Mouse (Mus musculus) liver, adult (tissue): Measurements from ENCODE around the gene Hapln4.

Experiments used
- GATA4 ChIP-seq: IDR thresholded peaks from 2 replicates; pipeline ENCODE4 v1.6.1; 2014; ENCODE audit warnings: mild to moderate bottlenecking, low read length; ENCODE audit not compliant: insufficient replicate concordance

Hapln4 gene

GRCm38 (mm10) chr8:70083285-70083684, at the start of gene Hapln4:
Hapln4 (plus strand) TSS chr8:70083457.
- TF ChIP-seq GATA4 = no peak

GRCm38 (mm10) chr8:70037994-70038393, 45.3 kb upstream of the Hapln4 start:
- TF ChIP-seq GATA4 = no peak

- TF ChIP-seq GATA4 = no peak
These were observed 41.2 kb upstream of the Hapln4 start for GRCm38 (mm10) chr8:70041885-70042546.

GRCm38 (mm10) chr8:70042583-70043455, 40.4 kb upstream of the Hapln4 start, which contains the start of the genes Mau2 and Sugp1:
Mau2 (minus strand) TSS chr8:70042734.
Sugp1 (plus strand) TSS chr8:70042813.
- TF ChIP-seq GATA4 = no peak

GRCm38 (mm10) chr8:70043996-70044395, 39.3 kb upstream of the Hapln4 start:
- TF ChIP-seq GATA4 = no peak

- TF ChIP-seq GATA4 = no peak
These were observed 33.6 kb upstream of the Hapln4 start for GRCm38 (mm10) chr8:70049662-70050061.

- no peak for TF ChIP-seq GATA4
These were observed 25.5 kb upstream of the Hapln4 start for GRCm38 (mm10) chr8:70057721-70058120.

GRCm38 (mm10) chr8:70071836-70072440, 11.3 kb upstream of the Hapln4 start:
- TF ChIP-seq GATA4 = no peak

GRCm38 (mm10) chr8:70072441-70073069, 10.7 kb upstream of the Hapln4 start, which contains the start of gene Tm6sf2:
Tm6sf2 (plus strand) TSS chr8:70072924.
- peak; percentile 38; the same call in 1 of the 2 replicates for TF ChIP-seq GATA4

GRCm38 (mm10) chr8:70073120-70073519, 10.1 kb upstream of the Hapln4 start:
- TF ChIP-seq GATA4 = no peak

- no peak for TF ChIP-seq GATA4
These were observed 9.6 kb upstream of the Hapln4 start for GRCm38 (mm10) chr8:70073682-70074081.

- no peak for TF ChIP-seq GATA4
These were observed 1.3 kb upstream of the Hapln4 start for GRCm38 (mm10) chr8:70081976-70082375.

GRCm38 (mm10) chr8:70084191-70085065, 1.2 kb downstream of the Hapln4 start:
- TF ChIP-seq GATA4 = no peak

- TF ChIP-seq GATA4 = no peak
These were observed 2.9 kb downstream of the Hapln4 start for GRCm38 (mm10) chr8:70086151-70086550.

- no peak for TF ChIP-seq GATA4
These were observed 4.0 kb downstream of the Hapln4 start for GRCm38 (mm10) chr8:70087237-70087636.
